ENCODE assay signal across 8 mouse cellular contexts in the genomic region with DNA sequence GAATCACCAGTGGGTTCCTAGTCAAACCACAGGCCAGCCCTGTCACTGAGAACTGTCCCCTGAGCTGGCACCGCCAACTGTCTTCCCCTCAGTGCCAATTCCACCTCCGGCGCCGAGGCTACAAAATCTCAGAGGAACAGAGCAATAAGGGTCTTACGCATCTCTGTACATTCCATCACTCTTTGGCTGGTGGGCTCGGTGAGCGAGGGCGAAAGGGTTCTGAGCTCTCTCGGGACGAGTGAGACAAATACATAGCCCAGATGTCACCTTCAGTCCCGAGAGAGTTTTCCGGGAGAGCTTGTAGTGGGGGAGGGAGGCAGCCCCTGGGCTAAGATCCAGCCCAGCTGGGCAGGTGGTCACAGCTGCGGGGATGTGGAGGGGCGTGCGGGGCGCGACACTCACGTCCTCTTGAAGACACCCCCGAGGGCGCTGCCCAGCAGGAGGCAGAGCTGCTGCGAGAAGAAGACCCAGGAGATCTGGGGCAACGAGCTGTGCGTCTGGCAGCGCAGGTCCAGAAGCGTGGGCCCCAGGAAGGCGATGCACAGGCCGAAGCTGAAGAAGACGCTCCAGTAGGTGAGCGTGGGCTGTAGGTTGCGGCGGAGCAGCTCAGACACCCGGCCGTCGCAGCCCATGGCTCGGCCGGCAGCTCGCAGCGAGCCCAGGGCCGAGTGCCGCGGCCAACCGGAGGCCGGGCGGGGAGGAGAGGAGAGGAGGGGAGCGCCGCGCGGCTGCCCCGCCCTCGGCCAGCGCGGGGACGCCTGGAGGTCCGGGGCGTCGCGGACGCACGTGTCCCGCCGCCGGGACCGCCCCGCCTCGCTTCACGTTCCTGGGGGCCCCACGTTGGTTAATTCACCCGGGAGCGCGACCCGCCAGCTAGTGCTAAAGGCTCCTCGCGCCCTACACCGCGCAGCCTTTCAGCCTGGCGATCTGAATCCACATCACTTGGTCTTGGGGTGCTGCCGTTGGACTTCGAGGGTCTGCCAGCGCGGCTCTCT. TPM values are rescaled to one million over a fixed set of nuclear protein-coding genes. Genes with fewer than 3 reads are reported as not detected.
DNase-seq lines count a peak whose midpoint lies in the region; ATAC-seq lines count a peak whose summit lies in the region.

A gene (minus strand): TSS at position 802 of the 995 bp plus-strand sequence.

- WGBS in intestine, embryonic 16.5 days, result 3% methylated on average over 60 of the region's 80 CpGs
- WGBS in limb, embryonic 11.5 days, result 3% methylated on average over 64 of the region's 80 CpGs
- whole genome bisulfite sequencing in midbrain, embryonic 11.5 days, result 3% methylated on average over 75 of the region's 80 CpGs

- peaks cover 61% of the 10 kb centered on the region for H3K27me3 ChIP-seq in erythroblast, embryonic 14.5 days (ENCODE audit: control insufficient read depth)
- peaks cover 27% of the 10 kb centered on the region for H3K27me3 ChIP-seq in intestine, embryonic 16.5 days (replicated peaks; ENCODE audit: control insufficient read depth, insufficient read depth, low read length)
- H3K27me3 ChIP-seq in limb, embryonic 11.5 days (ENCODE audit: control insufficient read depth, insufficient read depth, low read length), result peaks cover 38% of the 10 kb centered on the region
- H3K27me3 ChIP-seq in midbrain, embryonic 11.5 days (ENCODE audit: control insufficient read depth, insufficient read depth, low read length), result peaks cover 28% of the 10 kb centered on the region

- H3K4me1 ChIP-seq in erythroblast, embryonic 14.5 days (ENCODE audit: control insufficient read depth), result peaks cover 4% of the 10 kb centered on the region
- H3K4me1 ChIP-seq in intestine, embryonic 16.5 days (ENCODE audit: control insufficient read depth, insufficient read depth, low read length), result peaks cover 7% of the 10 kb centered on the region
- H3K4me1 ChIP-seq in limb, embryonic 11.5 days (ENCODE audit: control insufficient read depth, insufficient read depth, low read length), result peaks cover 13% of the 10 kb centered on the region
- H3K4me1 ChIP-seq in midbrain, embryonic 11.5 days (ENCODE audit: control insufficient read depth, insufficient read depth, low read length), result peaks cover 8% of the 10 kb centered on the region

- no peak within 1 kb of the TSS for H3K27ac ChIP-seq in intestine, embryonic 16.5 days (ENCODE audit: low read length)
- no peak within 1 kb of the TSS for H3K27ac ChIP-seq in limb, embryonic 11.5 days (replicated peaks; ENCODE audit: low read depth, low read length)
- H3K27ac ChIP-seq in midbrain, embryonic 11.5 days (ENCODE audit: low read depth, low read length), result no peak within 1 kb of the TSS

- DNase-seq in embryo, embryonic 10 days (ENCODE audit: low spot score), result peak; percentile 64
- DNase-seq in gastrocnemius, postnatal 4 days (ENCODE audit: low spot score in 2 of 2), result peak; percentile 47 to 55
- DNase-seq in limb, embryonic 11.5 days (ENCODE audit: low spot score), result peak; percentile 49
- DNase-seq in midbrain, embryonic 11.5 days (ENCODE audit: low spot score, missing footprints), result peak; percentile 94
- DNase-seq in spleen, postnatal 10 days (ENCODE audit: low spot score in 2 of 2), result peak; percentile 22 to 46

- no peaks in the 10 kb centered on the region for H3K36me3 ChIP-seq in erythroblast, embryonic 14.5 days (ENCODE audit: control insufficient read depth)
- H3K36me3 ChIP-seq in intestine, embryonic 16.5 days (ENCODE audit: control insufficient read depth, insufficient read depth, low read length), result no peaks in the 10 kb centered on the region
- no peaks in the 10 kb centered on the region for H3K36me3 ChIP-seq in limb, embryonic 11.5 days (ENCODE audit: control insufficient read depth, insufficient read depth, low read length)
- no peaks in the 10 kb centered on the region for H3K36me3 ChIP-seq in midbrain, embryonic 11.5 days (ENCODE audit: control insufficient read depth, insufficient read depth, low read length)

- peak within 1 kb of the TSS; percentile 98 for H3K4me2 ChIP-seq in intestine, embryonic 16.5 days (ENCODE audit: low read depth, low read length)
- peak within 1 kb of the TSS; percentile 94 for H3K4me2 ChIP-seq in limb, embryonic 11.5 days (ENCODE audit: low read depth, severe bottlenecking)
- H3K4me2 ChIP-seq in midbrain, embryonic 11.5 days, result peak within 1 kb of the TSS; percentile 92

- peak within 1 kb of the TSS; percentile 76 for H3K9ac ChIP-seq in intestine, embryonic 16.5 days (ENCODE audit: low read depth, low read length)
- peak within 1 kb of the TSS; percentile 55 for H3K9ac ChIP-seq in limb, embryonic 11.5 days (ENCODE audit: low read length)
- peak within 1 kb of the TSS; percentile 59 for H3K9ac ChIP-seq in midbrain, embryonic 11.5 days (ENCODE audit: low read length)

- peak within 1 kb of the TSS; percentile 14 for H3K4me3 ChIP-seq in erythroblast, embryonic 14.5 days (replicated peaks)
- H3K4me3 ChIP-seq in intestine, embryonic 16.5 days (ENCODE audit: low read length), result peak within 1 kb of the TSS; percentile 59
- H3K4me3 ChIP-seq in limb, embryonic 11.5 days (ENCODE audit: low read depth, low read length), result peak within 1 kb of the TSS; percentile 36
- peak within 1 kb of the TSS; percentile 43 for H3K4me3 ChIP-seq in midbrain, embryonic 11.5 days (ENCODE audit: low read depth, low read length)

- no peaks in the 10 kb centered on the region for H3K9me3 ChIP-seq in erythroblast, embryonic 14.5 days (ENCODE audit: control insufficient read depth, low read length)
- no peaks in the 10 kb centered on the region for H3K9me3 ChIP-seq in intestine, embryonic 16.5 days (ENCODE audit: control insufficient read depth, low read length)
- no peaks in the 10 kb centered on the region for H3K9me3 ChIP-seq in limb, embryonic 11.5 days (ENCODE audit: control insufficient read depth, low read length)
- H3K9me3 ChIP-seq in midbrain, embryonic 11.5 days (ENCODE audit: control insufficient read depth, low read length), result no peaks in the 10 kb centered on the region

- ATAC-seq in erythroblast, adult 5-6 weeks (replicated peaks; ENCODE audit: low FRiP score, poor library complexity, severe bottlenecking), result no peak
- ATAC-seq in intestine, embryonic 16.5 days, result peak; percentile 86
- no peak for ATAC-seq in limb, embryonic 11.5 days (ENCODE audit: insufficient number of reproducible peaks, low FRiP score, low TSS enrichment, low read depth)
- ATAC-seq in midbrain, embryonic 11.5 days (ENCODE audit: low FRiP score), result peak; percentile 84

RNA-seq across cellular contexts. Expression of the gene that starts here (rescaled TPM):
- polyA plus RNA-seq in erythroblast, embryonic 14.5 days (2012), result not detected in 2 replicates
- total RNA-seq in erythroblast, adult 5-6 weeks (2015; ENCODE audit: low replicate concordance), result not detected in 2 replicates
- total RNA-seq in erythroblast, adult 5-6 weeks (2017; ENCODE audit: low replicate concordance), result 0.68 and 2.9 TPM in 2 replicates
- 1 to 10 TPM; 1.7 to 2.5 TPM for total RNA-seq in gastrocnemius, postnatal 4 days (2021)
- 8.7 and 10.1 TPM in 2 replicates for polyA plus RNA-seq in intestine, embryonic 16.5 days (2015; fragmentation: Nextera tagmentation; extraction: Ambion mirVana)
- 8.6 and 10.6 TPM in 2 replicates for polyA plus RNA-seq in limb, embryonic 11.5 days (2014; fragmentation: Nextera tagmentation; extraction: Ambion mirVana)
- 8.1 and 8.7 TPM in 2 replicates for polyA plus RNA-seq in midbrain, embryonic 11.5 days (2014; fragmentation: Nextera tagmentation; extraction: Ambion mirVana)

Comparison
In these comparisons a context has a peak if more than half of its experiments do, and no peak if none do; other contexts are left out.
1. ATAC-seq: peak in intestine, embryonic 16.5 days (single experiment) and midbrain, embryonic 11.5 days (single experiment); none in erythroblast, adult 5-6 weeks (single experiment) and limb, embryonic 11.5 days (single experiment).
2. DNase-seq: peak in every context shown above with its lines; median percentile 94 in midbrain, embryonic 11.5 days; 64 in embryo, embryonic 10 days; 51 in gastrocnemius, postnatal 4 days; 49 in limb, embryonic 11.5 days; 34 in spleen, postnatal 10 days.
3. Peak in every context shown above with its lines, with median percentiles within 50 percentile points of each other: H3K4me3 ChIP-seq, H3K4me2 ChIP-seq and H3K9ac ChIP-seq.